Mouse (Mus musculus): ENCODE data around the gene Abtb2. TPM values are rescaled to one million over a fixed set of nuclear protein-coding genes. Genes with fewer than 3 reads are reported as not detected.

The Abtb2 gene
- total RNA-seq, 2 experiments from 2014 or later: 0.38 to 1.7 TPM

DNA sequence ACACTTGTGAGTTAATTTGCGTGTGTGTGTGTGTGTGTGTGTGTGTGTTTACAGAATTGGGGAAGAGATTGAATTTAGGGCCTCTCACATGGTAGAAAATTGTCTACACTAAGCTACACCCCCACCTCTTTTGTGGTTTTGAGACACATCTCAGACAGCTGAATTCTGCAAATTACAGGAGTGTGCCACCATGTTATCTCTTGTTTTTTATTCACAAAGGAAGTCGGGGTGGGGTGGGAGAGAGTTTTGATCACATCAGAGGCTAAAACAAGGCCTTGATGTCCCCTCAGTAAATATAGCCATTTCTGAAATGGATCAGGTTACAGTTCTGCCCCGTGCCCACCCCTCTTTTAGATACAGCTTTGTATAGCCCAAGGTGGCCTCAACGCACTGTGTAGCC lies 86.0 kb downstream of the Abtb2 start:
- no peak for ATAC-seq (replicated peaks; ENCODE audit: low FRiP score, poor library complexity, severe bottlenecking)

DNA sequence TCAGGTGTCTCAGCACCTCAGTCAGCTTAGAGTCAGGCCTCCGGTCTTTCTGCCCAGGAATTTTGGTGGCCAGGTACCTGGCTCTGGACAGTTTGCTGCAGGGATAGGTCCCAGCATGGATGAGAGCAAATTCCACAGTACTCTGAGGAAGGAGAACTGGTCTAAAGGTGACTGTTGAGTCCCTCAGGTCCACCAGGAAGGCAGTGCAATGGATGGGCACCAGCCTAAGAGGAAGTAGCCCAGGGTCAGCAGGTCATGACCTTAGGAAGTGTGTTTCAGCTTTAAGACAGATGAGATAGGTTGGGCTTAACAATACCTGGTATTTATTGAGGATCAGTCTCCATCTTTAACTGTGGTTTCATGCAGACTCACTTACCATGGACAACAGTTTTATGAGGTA lies 88.9 kb downstream of the Abtb2 start:
- no peak for ATAC-seq (replicated peaks; ENCODE audit: low FRiP score, poor library complexity, severe bottlenecking)

DNA sequence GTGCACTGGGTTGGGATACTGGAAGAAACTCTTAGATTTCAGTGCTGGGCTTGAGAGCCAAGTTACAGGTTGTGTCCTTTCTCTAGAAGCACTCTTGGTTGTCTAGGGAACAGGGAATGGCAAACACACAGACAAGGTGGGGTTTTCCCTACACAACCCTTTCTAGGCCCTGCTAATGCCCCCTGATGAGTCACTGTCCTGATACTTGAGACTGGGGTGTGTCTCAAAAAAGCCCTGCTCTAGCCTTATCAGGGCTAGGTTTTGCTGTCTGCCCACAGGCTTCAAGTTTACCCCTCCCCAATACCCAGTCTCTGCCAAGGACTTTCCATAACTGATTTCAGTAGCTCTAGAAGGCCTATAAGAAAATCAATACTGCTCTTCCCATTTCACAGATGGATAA lies 89.9 kb downstream of the Abtb2 start:
- no peak for ATAC-seq (replicated peaks; ENCODE audit: low FRiP score, poor library complexity, severe bottlenecking)

DNA sequence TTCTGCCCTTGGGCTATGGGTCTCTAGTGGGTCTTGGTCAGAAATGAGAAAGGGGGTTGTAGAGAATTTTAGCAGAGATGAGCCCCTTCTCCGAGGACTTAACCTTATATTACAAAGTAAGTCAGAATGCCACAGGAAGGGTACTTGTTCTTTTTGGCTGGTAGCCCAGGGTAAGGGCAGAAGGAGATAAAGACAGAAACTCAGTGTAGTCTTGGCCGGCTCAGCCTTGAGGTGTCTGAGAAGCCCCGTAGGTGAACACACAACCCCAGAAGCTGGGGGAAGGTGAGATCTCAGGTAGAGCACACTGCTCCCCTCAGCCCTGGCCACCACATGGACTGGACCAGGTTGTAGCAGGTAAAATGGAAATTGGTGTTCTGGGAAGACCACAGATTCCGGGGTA lies 93.1 kb downstream of the Abtb2 start:
- ATAC-seq (replicated peaks; ENCODE audit: low FRiP score, poor library complexity, severe bottlenecking): no peak

DNA sequence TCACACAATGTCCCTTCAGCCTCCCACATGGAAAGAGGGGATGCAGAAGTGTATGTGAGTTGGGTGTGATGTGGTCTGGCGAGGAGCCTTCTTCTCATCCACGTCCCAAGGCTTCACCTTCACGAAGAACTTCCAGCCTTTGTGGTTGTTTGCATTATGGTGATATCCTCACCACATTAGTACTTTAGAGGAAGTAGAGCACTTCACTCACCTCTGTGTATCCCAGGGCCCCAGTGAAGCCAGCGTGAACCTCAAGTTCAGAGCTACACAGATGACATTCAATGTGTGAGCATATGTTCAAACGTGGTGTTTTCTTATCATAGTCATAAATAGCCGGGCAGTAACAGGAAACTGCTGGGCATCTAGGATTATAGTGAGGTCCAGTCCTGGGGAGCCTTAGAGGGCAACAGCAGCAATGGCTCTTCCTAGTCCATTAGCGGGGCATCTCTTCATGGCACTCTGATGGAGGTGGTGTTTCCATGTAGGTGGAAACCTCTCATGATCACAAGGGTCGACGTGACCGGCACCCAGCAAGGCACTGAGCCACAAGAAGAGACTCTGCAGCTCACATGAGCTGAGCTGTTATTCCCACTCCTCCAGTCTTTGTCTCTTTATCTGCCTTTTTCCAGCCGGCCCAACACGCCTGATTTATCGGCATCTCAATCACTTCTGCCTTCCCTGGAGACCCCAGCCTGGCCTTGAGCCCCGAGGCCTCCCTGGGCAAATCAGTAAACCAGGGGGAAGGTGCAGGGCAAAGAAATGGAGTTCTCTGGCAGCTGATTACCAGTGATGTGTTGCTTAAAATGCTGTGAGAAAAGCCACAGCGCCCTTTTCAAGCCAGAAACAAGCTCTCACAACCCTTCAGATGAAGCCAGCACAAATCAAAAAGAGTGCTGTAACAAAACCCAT lies 93.8 kb downstream of the Abtb2 start:
- no peak for ATAC-seq (replicated peaks; ENCODE audit: low FRiP score, poor library complexity, severe bottlenecking)

DNA sequence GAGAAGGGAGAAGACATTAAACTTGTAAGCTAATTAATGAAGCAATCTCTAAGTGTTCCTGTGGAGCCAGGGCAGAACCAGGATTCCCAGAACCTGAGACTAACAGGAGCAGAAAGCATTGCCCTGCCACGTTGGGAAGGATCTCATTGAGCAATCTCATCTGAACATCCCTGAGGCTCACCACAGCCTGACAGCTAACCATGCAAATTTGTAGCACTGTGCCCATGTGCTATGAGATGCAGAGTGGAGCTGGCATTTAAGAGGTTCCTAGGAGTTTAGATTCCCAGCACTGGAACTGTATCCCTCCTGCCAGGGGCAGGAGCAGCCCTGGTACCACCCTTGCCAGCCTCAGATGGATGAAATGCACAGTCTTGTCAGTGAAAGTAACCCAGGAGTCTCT lies 95.6 kb downstream of the Abtb2 start:
- ATAC-seq (replicated peaks; ENCODE audit: low FRiP score, poor library complexity, severe bottlenecking): no peak

DNA sequence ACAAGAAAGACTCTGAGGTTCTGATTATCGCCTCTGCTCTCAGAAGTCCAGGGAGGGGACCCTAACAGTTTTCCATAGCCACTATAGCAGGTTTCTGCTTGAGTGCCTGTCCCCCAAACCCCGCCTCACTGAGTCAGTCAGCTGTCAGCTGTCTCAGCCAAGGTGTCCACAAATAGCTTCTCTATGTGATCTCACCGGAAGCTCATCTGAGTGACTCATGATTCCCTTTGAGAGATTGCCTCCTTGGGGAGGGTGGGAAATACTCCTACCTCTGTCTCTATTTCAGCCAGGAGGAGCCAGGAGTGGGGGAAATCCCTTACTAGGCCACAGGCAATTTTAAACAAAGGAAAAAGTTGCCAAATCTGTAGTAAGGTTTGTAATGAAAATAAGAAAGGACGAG lies 96.0 kb downstream of the Abtb2 start:
- no peak for ATAC-seq (replicated peaks; ENCODE audit: low FRiP score, poor library complexity, severe bottlenecking)

DNA sequence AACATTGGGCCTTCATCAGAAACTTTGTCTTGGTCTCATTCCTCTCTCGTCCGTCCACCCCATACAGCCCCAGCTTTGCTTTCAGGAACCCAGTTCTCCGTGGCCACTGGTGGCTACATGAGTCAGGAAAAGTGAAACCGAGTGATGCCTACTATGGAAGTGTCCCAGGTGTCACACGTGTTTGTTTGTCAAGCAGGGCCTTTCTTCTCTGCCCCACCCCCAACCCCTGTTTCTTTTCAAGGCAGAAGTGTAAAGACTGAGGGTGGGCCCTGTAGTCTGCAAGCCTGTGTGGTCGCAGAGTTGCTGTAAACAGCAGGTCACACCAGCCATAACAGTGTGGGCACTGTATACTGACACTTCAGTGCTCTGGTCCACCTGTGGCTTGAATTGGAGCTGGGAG lies 98.2 kb downstream of the Abtb2 start:
- ATAC-seq (replicated peaks; ENCODE audit: low FRiP score, poor library complexity, severe bottlenecking): no peak

DNA sequence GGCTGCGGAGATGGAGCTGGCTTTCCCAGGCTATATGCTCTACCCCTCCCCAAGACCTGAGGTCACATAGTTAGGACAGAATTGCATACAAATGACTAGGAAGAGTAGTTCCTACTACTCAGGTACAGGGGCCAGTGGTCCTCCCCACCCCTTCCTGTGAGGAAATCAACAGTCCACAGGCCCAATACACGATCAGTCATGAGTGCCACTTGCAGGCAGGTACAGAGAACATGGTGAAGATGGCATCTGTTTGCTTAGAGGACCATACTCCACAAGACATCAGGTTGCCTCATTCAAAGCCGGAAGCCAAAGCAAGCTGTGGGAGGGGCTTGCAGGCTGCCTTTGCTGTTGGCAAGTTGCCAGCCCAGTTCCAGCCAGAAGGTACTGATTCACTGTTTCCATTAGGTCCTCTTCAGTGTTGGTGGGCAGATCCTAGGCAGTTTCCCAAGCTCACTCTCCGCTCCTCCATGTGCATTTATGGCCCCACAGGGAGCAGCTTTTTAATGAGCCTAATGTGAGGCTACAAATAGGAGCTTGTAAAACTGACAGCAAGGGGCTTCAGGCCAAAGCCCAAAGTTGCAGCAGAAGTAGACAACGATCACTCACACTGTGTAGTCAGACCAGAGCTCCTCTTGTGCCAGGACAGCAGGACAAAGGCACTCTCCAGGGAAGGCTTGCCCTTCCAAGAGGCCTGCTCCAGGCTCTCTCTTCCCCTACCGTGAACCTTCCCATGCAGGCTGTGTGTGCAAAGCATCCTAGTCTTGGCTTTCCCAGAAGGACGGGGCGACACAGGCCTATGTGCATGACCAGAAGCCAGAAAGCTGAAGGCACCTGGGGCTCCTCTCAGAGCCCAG lies 102.1 kb downstream of the Abtb2 start:
- no peak for ATAC-seq (replicated peaks; ENCODE audit: low FRiP score, poor library complexity, severe bottlenecking)

DNA sequence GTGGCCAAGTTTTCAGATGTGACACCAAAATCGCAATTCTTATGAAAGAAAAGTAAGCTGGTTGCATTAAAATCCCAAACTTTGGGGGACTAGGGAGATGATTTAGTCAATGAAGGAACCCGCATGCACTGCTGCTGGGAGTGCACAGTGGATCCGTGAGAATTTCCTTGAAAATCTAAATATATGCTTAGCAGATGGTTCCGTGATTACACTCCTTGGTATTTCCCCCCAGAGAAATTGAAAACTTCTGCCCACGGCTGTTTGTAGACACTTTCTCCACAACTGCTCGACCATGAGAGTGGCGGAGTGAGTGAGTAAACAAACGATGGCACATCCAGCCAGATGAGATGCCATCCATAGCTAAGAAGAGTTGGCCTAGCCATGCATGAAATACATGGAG lies 102.8 kb downstream of the Abtb2 start:
- no peak for ATAC-seq (replicated peaks; ENCODE audit: low FRiP score, poor library complexity, severe bottlenecking)

DNA sequence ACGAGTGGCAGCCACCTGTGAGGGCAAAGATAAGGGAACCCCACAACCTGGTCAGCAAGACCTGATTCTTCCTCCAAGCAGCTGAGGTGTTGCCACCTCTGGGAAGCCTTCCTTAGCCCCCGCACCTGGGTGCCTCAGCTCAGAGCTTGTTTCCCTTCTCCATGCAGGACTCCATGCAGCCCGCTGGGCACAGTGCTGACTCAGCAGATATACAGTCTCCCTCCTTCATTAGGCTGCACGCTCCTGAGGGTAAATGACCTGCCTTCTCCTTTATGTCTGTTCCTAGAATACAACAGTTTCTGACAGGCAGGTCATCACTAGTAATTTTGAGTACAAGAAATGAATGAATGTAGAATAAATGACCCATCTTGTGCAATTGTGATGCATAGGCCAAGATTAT lies 103.5 kb downstream of the Abtb2 start:
- ATAC-seq (replicated peaks; ENCODE audit: low FRiP score, poor library complexity, severe bottlenecking): no peak

DNA sequence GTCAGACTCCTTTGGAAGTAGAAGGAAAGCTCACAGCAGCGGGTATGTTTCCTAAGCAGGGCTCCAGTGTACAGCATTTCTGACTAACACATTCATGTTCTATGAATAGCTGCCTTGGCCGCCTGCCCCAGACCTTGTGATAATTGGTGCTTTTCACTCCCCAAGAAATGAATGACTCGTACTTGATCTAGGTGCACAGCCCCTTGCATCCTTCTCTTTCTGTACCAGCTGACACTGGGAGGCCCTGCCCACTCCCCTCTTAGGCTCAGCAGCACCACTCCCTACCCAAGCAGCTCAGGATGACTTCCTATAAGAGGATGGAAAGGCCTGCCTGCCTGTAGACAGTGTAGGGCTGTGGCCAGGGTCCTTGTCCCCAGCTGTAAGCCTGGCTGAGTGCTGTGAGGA lies 104.2 kb downstream of the Abtb2 start:
- no peak for ATAC-seq (replicated peaks; ENCODE audit: low FRiP score, poor library complexity, severe bottlenecking)

DNA sequence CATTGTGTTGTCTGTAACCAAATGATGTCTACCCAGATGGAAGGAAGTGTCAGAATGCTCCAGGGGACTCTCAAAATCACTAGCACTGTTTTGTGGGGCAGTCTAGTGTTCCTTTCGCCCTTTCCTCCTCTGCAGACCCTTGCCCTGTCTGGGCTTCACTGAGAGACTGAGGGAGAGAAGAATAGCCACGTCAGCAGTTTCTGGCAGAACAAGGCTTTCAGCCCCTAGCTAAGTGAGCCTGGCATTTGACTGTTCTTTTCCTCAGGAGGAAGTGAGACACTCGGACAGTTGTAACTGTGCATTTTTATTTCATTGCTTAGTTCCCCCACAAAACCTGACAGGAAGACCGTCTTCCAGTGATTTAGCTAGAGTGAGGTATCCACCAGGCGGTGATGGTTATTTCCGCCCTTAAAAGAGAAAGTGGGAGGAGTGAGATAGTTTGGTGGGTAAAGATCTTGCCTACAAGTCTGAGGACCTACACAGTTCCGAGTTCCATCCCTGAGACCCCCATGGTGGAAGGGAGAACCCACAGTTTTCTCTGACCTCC lies 106.5 kb downstream of the Abtb2 start:
- no peak for ATAC-seq (replicated peaks; ENCODE audit: low FRiP score, poor library complexity, severe bottlenecking)

DNA sequence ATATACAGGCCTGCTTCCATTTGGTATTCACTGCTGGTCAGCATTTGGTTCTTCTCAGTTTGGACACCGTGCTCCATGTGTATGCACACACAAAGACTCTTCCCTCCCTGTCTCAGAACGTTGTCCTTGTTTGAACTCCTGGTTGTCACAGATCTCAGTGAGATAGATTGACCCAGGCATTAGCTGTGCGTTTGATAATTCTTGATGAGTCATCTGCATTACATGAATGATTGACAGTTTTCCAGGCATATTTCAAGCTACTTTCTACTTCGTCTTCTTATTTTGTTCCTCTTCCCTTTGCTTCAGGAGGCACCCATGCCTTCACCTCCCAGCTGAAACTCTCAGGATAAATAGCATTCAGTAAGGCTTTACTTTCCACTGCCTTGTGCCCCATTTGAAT lies 107.5 kb downstream of the Abtb2 start:
- ATAC-seq (replicated peaks; ENCODE audit: low FRiP score, poor library complexity, severe bottlenecking): peak; percentile 29; the same call in 1 of the 2 replicates

DNA sequence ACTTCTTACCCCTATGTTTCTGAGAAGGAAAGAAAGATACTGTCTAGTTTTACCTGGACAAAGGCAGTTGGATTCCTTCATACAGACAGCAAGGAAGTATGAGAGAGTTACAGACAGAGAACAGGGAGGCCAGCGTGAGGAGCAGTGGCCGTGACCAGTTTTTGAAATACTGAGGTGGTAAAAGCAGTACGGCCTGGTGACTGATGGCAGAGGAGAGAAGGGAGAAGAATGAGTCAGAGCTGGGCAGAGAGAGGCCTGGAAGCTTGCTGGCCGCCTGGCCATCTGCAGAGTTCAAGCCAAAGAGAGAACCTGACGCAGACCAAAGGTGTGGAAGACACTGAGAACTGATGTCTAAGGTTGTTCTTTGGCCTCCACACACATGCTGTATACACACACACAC lies 109.3 kb downstream of the Abtb2 start:
- ATAC-seq (replicated peaks; ENCODE audit: low FRiP score, poor library complexity, severe bottlenecking): no peak

DNA sequence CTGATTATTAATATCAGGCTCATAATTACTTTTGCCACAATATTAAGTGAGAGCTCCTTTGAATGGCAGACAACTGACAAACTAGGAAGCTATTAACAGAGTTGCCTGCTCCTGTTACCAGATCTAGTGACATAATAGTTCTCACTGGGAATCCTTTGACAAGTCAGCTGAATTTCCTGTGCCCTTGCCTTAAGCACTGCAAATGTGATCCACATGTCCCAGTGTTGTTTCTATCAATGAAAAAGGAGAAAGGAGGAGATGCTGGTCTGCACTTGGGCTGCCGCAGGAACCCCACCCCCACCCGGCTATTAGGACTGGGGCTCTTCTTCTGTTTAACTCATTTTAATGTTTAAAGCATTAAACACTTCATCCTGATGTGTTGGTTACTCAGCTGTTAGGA lies 110.7 kb downstream of the Abtb2 start:
- no peak for ATAC-seq (replicated peaks; ENCODE audit: low FRiP score, poor library complexity, severe bottlenecking)

DNA sequence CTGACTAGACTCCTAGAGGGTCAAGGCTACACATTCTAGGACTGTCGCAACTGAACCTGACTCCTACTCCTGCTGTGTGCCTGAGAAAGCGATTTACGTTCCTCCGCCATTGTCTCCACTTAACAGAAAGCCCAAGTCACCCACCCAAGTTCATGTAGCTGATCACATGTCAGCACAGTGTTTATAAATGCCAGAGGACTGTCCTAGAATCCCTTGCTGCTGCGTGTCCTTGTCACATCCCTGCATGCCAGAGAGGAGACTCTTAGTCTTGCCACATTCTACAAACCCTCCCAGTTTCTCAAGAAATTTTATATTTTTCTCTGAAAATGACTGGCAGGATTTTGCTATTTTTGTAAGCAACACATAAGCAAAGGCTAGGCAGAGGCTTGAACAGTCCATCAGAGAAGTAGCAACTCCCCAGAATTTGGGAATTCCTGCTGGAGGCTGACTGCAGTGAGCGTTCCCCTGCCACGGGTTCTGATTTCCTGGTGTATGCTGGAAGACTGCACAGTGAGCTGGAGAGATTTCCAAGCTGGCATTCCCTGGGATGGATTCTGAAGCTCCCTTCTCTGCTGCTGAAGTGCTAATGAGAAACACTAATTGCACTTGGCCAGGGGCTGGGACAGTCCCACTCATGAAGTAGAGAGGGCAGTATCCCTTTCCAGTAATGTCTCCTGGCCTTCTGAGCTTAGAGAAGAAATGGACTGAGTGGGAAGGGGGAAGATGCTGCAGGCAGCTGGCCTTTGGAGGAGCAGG lies 111.7 kb downstream of the Abtb2 start:
- ATAC-seq (replicated peaks; ENCODE audit: low FRiP score, poor library complexity, severe bottlenecking): no peak

DNA sequence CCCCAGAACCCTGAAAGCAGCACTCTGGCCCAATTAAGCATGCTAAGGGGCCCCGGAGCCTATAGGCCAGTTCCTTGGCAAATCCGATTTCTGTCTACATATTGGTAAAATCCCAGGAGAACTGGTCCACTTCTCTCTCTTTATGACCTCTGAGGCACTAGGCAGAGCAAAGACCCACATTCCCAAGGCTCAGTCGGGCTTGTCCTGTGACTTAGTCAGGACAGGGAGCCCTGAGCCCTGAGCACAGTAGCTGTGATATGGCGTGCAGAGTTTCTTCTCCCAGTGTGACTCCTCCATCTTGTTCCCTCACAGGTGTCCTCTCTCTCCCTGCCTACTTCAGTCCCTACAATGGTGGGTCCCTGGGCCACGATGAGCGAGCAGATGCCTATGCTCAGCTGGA lies 112.3 kb downstream of the Abtb2 start:
- no peak for ATAC-seq (replicated peaks; ENCODE audit: low FRiP score, poor library complexity, severe bottlenecking)

DNA sequence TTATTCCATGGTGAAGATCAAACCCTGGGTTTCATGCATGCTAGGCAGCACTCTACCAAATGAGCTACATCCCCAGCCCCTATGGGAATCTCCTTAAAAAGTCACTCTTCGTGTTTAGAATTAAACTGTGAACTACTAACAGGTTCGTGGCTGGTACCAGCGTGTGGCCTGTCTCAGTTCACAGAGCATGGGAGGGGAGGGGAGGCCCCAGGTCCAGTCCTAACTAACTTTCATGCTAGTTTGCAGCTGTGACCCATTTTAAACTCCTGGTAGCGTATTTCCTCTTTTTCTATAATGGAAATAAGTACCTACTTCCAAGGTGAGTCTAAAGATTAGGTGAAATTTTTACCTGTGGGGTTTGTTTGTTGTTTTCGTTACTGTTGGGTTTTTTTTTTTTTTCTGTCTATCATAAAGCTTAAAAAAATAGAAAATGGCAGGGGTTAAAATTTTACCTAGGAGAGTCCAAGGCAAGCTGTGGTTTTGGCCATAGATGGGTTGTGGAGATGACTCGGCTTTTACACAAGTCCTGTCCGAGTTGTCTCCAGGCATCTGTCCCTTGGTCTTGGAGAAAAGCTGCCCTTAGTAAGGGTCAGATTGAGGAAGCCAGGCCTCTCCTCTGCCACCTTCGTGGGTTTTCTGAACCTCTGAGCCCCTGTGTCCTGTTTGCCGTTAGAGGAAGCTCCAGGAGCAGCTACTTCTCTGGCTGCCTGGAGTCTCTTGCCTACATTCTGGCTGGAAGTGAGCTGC lies 114.4 kb downstream of the Abtb2 start:
- ATAC-seq (replicated peaks; ENCODE audit: low FRiP score, poor library complexity, severe bottlenecking): no peak

All from erythroblast, adult 5-6 weeks (primary cell).